Mouse (Mus musculus) liver, embryonic 11.5 days (tissue): Measurements from ENCODE around the gene Skap1. TPM values are rescaled to one million over a fixed set of nuclear protein-coding genes. Genes with fewer than 3 reads are reported as not detected.
A peak's percentile ranks its signal among the peaks of the same experiment; 100 is the strongest.

Experiments used
- ATAC-seq: fragments of 200-750 bp; cut with Nextera tagmentation; replicated peaks from 2 replicates; pipeline ENCODE4 v1.8.0; 2017; ENCODE audit warnings: moderate number of reproducible peaks, mild to moderate bottlenecking, moderate TSS enrichment, moderate library complexity; ENCODE audit not compliant: low FRiP score
- DNase-seq: peaks from one replicate; pipeline ENCODE4 v3.0.0-alpha.2; 2017; ENCODE audit warnings: low spot score
- H3K27ac ChIP-seq: fragments of 300-500 bp; sonication (generic); 2 replicates; pipeline ENCODE4 v1.5.1; 2014; ENCODE audit warnings: mild to moderate bottlenecking, low read depth, low read length, control low read depth
- H3K27me3 ChIP-seq: fragments of 300-500 bp; sonication (generic); replicated peaks from 2 replicates; pipeline ENCODE4 v1.6.1; 2014; ENCODE audit warnings: low read length, mixed read lengths; ENCODE audit not compliant: control insufficient read depth, insufficient read depth
- H3K36me3 ChIP-seq: fragments of 300-500 bp; sonication (generic); 2 replicates; pipeline ENCODE4 v1.6.1; 2014; ENCODE audit warnings: mild to moderate bottlenecking, low read length, moderate library complexity, mixed read lengths; ENCODE audit not compliant: control insufficient read depth, insufficient read depth
- H3K4me1 ChIP-seq: fragments of 300-500 bp; sonication (generic); replicated peaks from 2 replicates; pipeline ENCODE4 v1.6.1; 2014; ENCODE audit warnings: low read length, mixed read lengths; ENCODE audit not compliant: control insufficient read depth, insufficient read depth
- H3K4me2 ChIP-seq: fragments of 300-500 bp; sonication (generic); 2 replicates; pipeline ENCODE4 v1.6.1; 2014; ENCODE audit warnings: mild to moderate bottlenecking, control low read depth, moderate library complexity
- H3K4me3 ChIP-seq: fragments of 300-500 bp; sonication (generic); 2 replicates; pipeline ENCODE4 v1.5.1; 2014; ENCODE audit warnings: low read depth, low read length, control low read depth
- H3K9ac ChIP-seq: fragments of 300-500 bp; sonication (generic); 2 replicates; pipeline ENCODE4 v1.6.1; 2014; ENCODE audit warnings: low read depth, low read length, control low read depth
- H3K9me3 ChIP-seq: fragments of 300-500 bp; sonication (generic); 2 replicates; pipeline ENCODE4 v1.6.1; 2016; ENCODE audit warnings: low read length, inconsistent platforms, mixed read lengths; ENCODE audit not compliant: control insufficient read depth
- WGBS: fragments of 180-500 bp; shearing (Covaris S2); extraction: QIAGEN DNeasy Blood & Tissue Kit; methylation state at CpG from one replicate; pipeline ENCODE4 v1.1.7; 2014; 5-methylcytosine and 5-hydroxymethylcytosine counted together
- polyA plus RNA-seq: library from polyadenylated mRNA; unstranded; fragments of >200 nt; fragmentation: Nextera tagmentation; extraction: Ambion mirVana; gene quantifications from 2 replicates; pipeline ENCODE4 v1.2.1, GENCODE M21; 2014

The Skap1 gene
- polyA plus RNA-seq, 1 experiment from 2014 or later, result 0.45 TPM

- no peak for ATAC-seq
- WGBS, result 6% methylated on average over 19 of the region's 19 CpGs
- H3K9ac ChIP-seq, result no peak overlapping the region
These were observed 271.5 kb downstream of the Skap1 start for GRCm38 (mm10) chr11:96735908-96736307.

GRCm38 (mm10) chr11:96736361-96736760 lies 272.0 kb downstream of the Skap1 start:
- 42% methylated on average over 11 of the region's 11 CpGs for WGBS

More at GRCm38 (mm10) chr11:96735908-96736307, 271.5 kb downstream of the Skap1 start:
- Histone ChIP-seq H3K4me3 (peak overlapping the region; percentile 4; the same call in 1 of the 2 replicates), H3K4me2 (peak overlapping the region; percentile 46), H3K4me1 (no peaks in the 10 kb centered on the region), H3K27ac (no peak overlapping the region), H3K36me3 (no peaks in the 10 kb centered on the region), H3K9me3 (no peaks in the 10 kb centered on the region), H3K27me3 (peaks cover 5% of the 10 kb centered on the region)
- DNase-seq, result peak; percentile 47

GRCm38 (mm10) chr11:96737673-96738471 lies 273.5 kb downstream of the Skap1 start:
- H3K9ac ChIP-seq, result no peak overlapping the region
- ATAC-seq, result no peak
- H3K4me3 ChIP-seq, result no peak overlapping the region
- no peaks in the 10 kb centered on the region for H3K36me3 ChIP-seq
- H3K27me3 ChIP-seq, result peaks cover 5% of the 10 kb centered on the region
- H3K4me1 ChIP-seq, result no peaks in the 10 kb centered on the region
- no peak overlapping the region for H3K27ac ChIP-seq
- DNase-seq, result no peak
- WGBS, result 73% methylated on average over 14 of the region's 14 CpGs
- no peaks in the 10 kb centered on the region for H3K9me3 ChIP-seq
- no peak overlapping the region for H3K4me2 ChIP-seq

More at GRCm38 (mm10) chr11:96736361-96736760, 272.0 kb downstream of the Skap1 start:
- ATAC-seq (no peak), DNase-seq (no peak)
- Histone ChIP-seq H3K27me3 (peaks cover 5% of the 10 kb centered on the region), H3K27ac (no peak overlapping the region), H3K36me3 (no peaks in the 10 kb centered on the region), H3K9me3 (no peaks in the 10 kb centered on the region), H3K4me2 (peak overlapping the region; percentile 46), H3K4me1 (no peaks in the 10 kb centered on the region), H3K9ac (no peak overlapping the region), H3K4me3 (peak overlapping the region; percentile 4; the same call in 1 of the 2 replicates)

- Histone ChIP-seq H3K4me2 (no peak overlapping the region), H3K9ac (no peak overlapping the region), H3K27ac (no peak overlapping the region), H3K4me1 (no peaks in the 10 kb centered on the region), H3K4me3 (no peak overlapping the region), H3K27me3 (peaks cover 5% of the 10 kb centered on the region), H3K9me3 (no peaks in the 10 kb centered on the region), H3K36me3 (no peaks in the 10 kb centered on the region)
- ATAC-seq (no peak), DNase-seq (no peak)
- WGBS, result 74% methylated on average over 12 of the region's 12 CpGs
These were observed 276.4 kb downstream of the Skap1 start for GRCm38 (mm10) chr11:96740796-96741195.

GRCm38 (mm10) chr11:96741995-96742394 lies 277.6 kb downstream of the Skap1 start:
- Histone ChIP-seq H3K9me3 (no peaks in the 10 kb centered on the region), H3K27ac (no peak overlapping the region), H3K4me2 (no peak overlapping the region), H3K4me1 (no peaks in the 10 kb centered on the region), H3K27me3 (no peaks in the 10 kb centered on the region; the same call in none of the 2 replicates), H3K9ac (no peak overlapping the region), H3K36me3 (no peaks in the 10 kb centered on the region), H3K4me3 (no peak overlapping the region)
- 43% methylated on average over 12 of the region's 12 CpGs for WGBS
- DNase-seq, result no peak
- no peak for ATAC-seq

- DNase-seq (no peak), ATAC-seq (no peak)
- Histone ChIP-seq H3K9ac (no peak overlapping the region), H3K4me2 (no peak overlapping the region), H3K27ac (no peak overlapping the region), H3K4me1 (no peaks in the 10 kb centered on the region), H3K36me3 (no peaks in the 10 kb centered on the region), H3K27me3 (no peaks in the 10 kb centered on the region; the same call in 1 of the 2 replicates), H3K4me3 (no peak overlapping the region), H3K9me3 (no peaks in the 10 kb centered on the region)
- WGBS, result 67% methylated on average over 11 of the region's 11 CpGs
These were observed 278.6 kb downstream of the Skap1 start for GRCm38 (mm10) chr11:96743000-96743399.

- Histone ChIP-seq H3K36me3 (no peaks in the 10 kb centered on the region), H3K4me2 (no peak overlapping the region), H3K4me1 (no peaks in the 10 kb centered on the region), H3K4me3 (no peak overlapping the region), H3K27me3 (no peaks in the 10 kb centered on the region; the same call in 1 of the 2 replicates), H3K9me3 (no peaks in the 10 kb centered on the region), H3K27ac (no peak overlapping the region), H3K9ac (no peak overlapping the region)
- ATAC-seq (no peak), DNase-seq (no peak)
- WGBS, result 64% methylated on average over 4 of the region's 4 CpGs
These were observed 279.5 kb downstream of the Skap1 start for GRCm38 (mm10) chr11:96743891-96744290.

GRCm38 (mm10) chr11:96746648-96747047 lies 282.3 kb downstream of the Skap1 start:
- Histone ChIP-seq H3K9me3 (no peaks in the 10 kb centered on the region), H3K4me3 (no peak overlapping the region), H3K4me2 (no peak overlapping the region), H3K9ac (no peak overlapping the region), H3K27ac (no peak overlapping the region), H3K27me3 (no peaks in the 10 kb centered on the region; the same call in 1 of the 2 replicates), H3K4me1 (no peaks in the 10 kb centered on the region), H3K36me3 (no peaks in the 10 kb centered on the region)
- WGBS, result 70% methylated on average over 6 of the region's 6 CpGs
- DNase-seq, result no peak
- ATAC-seq, result no peak

GRCm38 (mm10) chr11:96747555-96747954 lies 283.2 kb downstream of the Skap1 start:
- Histone ChIP-seq H3K27me3 (no peaks in the 10 kb centered on the region), H3K27ac (no peak overlapping the region), H3K36me3 (no peaks in the 10 kb centered on the region), H3K9ac (no peak overlapping the region), H3K4me2 (no peak overlapping the region), H3K9me3 (no peaks in the 10 kb centered on the region), H3K4me3 (no peak overlapping the region), H3K4me1 (no peaks in the 10 kb centered on the region)
- ATAC-seq (no peak), DNase-seq (no peak)
- 35% methylated on average over 3 of the region's 3 CpGs for WGBS
